Mouse (Mus musculus) right cerebral cortex, postnatal 14 days (tissue): ENCODE measurements around the gene Nek9.
"Not testable (repeated sequence)": the region's sequence is repeated elsewhere in the genome, so short reads cannot be mapped to it uniquely, and the experiment has no call there.

Source experiments
- DNase-seq: peaks from one replicate; pipeline ENCODE4 v3.0.0; 2022

Nek9 gene

GRCm38 (mm10) chr12:85288486-85289156 lies 50.5 kb downstream of the Nek9 start, which contains the start of gene Zc2hc1c:
Gene Zc2hc1c (plus strand): TSS chr12:85288591.
- peak; percentile 78 for DNase-seq

GRCm38 (mm10) chr12:85287809-85288485 lies 51.2 kb downstream of the Nek9 start, which contains the start of gene Acyp1:
Gene Acyp1 (minus strand): TSS chr12:85288438.
- DNase-seq = no peak

- DNase-seq = no peak
Measured at GRCm38 (mm10) chr12:85286941-85287340, 52.2 kb downstream of the Nek9 start.

GRCm38 (mm10) chr12:85284996-85285395 lies 54.2 kb downstream of the Nek9 start:
- DNase-seq = no peak

GRCm38 (mm10) chr12:85284331-85284730 lies 54.8 kb downstream of the Nek9 start:
- no peak for DNase-seq

- DNase-seq = not testable (repeated sequence)
Measured at GRCm38 (mm10) chr12:85281756-85282155, 57.4 kb downstream of the Nek9 start.

GRCm38 (mm10) chr12:85280845-85281651 lies 58.1 kb downstream of the Nek9 start:
- no peak for DNase-seq

GRCm38 (mm10) chr12:85280105-85280844 lies 58.9 kb downstream of the Nek9 start:
- DNase-seq = peak; percentile 94

GRCm38 (mm10) chr12:85279396-85280080 lies 59.6 kb downstream of the Nek9 start:
- DNase-seq = no peak

- no peak for DNase-seq
Measured at GRCm38 (mm10) chr12:85278919-85279318, 60.2 kb downstream of the Nek9 start.

- DNase-seq = no peak
Measured at GRCm38 (mm10) chr12:85276273-85276672, 62.9 kb downstream of the Nek9 start.

GRCm38 (mm10) chr12:85273508-85273907 lies 65.7 kb downstream of the Nek9 start:
- no peak for DNase-seq

- no peak for DNase-seq
Measured at GRCm38 (mm10) chr12:85271843-85272206, 67.3 kb downstream of the Nek9 start.

- DNase-seq = no peak
Measured at GRCm38 (mm10) chr12:85271132-85271842, 67.9 kb downstream of the Nek9 start.

GRCm38 (mm10) chr12:85270319-85270718 lies 68.8 kb downstream of the Nek9 start, which contains the start of gene Mlh3:
Gene Mlh3 (minus strand): TSS chr12:85270599.
- DNase-seq = peak; percentile 85

GRCm38 (mm10) chr12:85269821-85270220 lies 69.3 kb downstream of the Nek9 start:
- DNase-seq = no peak

- no peak for DNase-seq
Measured at GRCm38 (mm10) chr12:85266248-85266647, 72.9 kb downstream of the Nek9 start.

- DNase-seq = no peak
Measured at GRCm38 (mm10) chr12:85264940-85265339, 74.2 kb downstream of the Nek9 start.

- no peak for DNase-seq
Measured at GRCm38 (mm10) chr12:85264531-85264930, 74.6 kb downstream of the Nek9 start.

- DNase-seq = no peak
Measured at GRCm38 (mm10) chr12:85263190-85263589, 76.0 kb downstream of the Nek9 start.

- DNase-seq = no peak
Measured at GRCm38 (mm10) chr12:85262489-85262888, 76.7 kb downstream of the Nek9 start.
